23 mouse cellular contexts compared by ENCODE assay signal in the genomic region with DNA sequence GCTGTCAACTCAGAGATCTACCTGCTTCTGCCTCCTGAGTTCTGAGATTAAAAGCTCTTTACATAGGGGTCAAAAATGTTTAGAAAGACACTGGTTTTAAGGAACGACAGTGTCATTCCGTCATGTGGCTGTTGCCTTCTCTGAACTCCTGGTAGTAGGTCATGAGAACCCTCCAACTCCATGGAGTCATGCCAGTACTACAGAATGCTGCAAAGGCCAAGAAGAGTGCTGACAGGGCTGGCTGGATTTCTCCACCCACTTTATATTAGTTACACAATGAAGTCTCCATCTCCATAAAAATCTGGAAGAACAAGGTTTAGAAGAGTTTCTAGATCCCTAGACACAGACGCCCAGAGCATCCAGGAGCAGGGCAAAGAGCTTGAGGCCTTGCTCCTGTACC.
DNase-seq lines count a peak whose midpoint lies in the region; ATAC-seq and TF ChIP-seq lines count a peak whose summit lies in the region.
"Had no signal": no experiment of that assay in that cellular context is flagged by ENCODE, and none has a peak within 500 bp of the region (broad histone marks: within the 10 kb centered on the region; RNA-seq: fewer than 3 reads in every experiment).

No protein-coding gene starts in this region.

- WGBS in kidney, adult 2 months, result 56% methylated on average over 3 of the region's 3 CpGs
- WGBS in kidney, embryonic 16.5 days, result 92% methylated on average over 3 of the region's 3 CpGs

- TF ChIP-seq POLR2A in kidney, adult 2 months (IDR thresholded peaks at IDR 0.05; ENCODE audit: low read depth, low read length), result no peak

- TF ChIP-seq CTCF in kidney, adult 2 months (conservative IDR thresholded peaks at IDR 0.05; ENCODE audit: insufficient read depth, insufficient read length, low read depth, low read length), result no peak

- no peak overlapping the region for H3K4me3 ChIP-seq in kidney, adult 2 months (ENCODE audit: insufficient read depth, low read depth, low read length)
- H3K4me3 ChIP-seq in kidney, embryonic 16.5 days (ENCODE audit: low read length), result no peak overlapping the region
- H3K4me3 ChIP-seq: embryonic facial prominence, embryonic 10.5 days; embryonic facial prominence, embryonic 12.5 days; forebrain, embryonic 10.5 days; forebrain, embryonic 12.5 days; forebrain, embryonic 15.5 days had no signal

- no peak overlapping the region for H3K9ac ChIP-seq in kidney, embryonic 16.5 days (replicated peaks; ENCODE audit: low read length)
- H3K9ac ChIP-seq: embryonic facial prominence, embryonic 12.5 days; forebrain, embryonic 12.5 days; forebrain, embryonic 15.5 days; forebrain, postnatal 0 days had no signal

- no peak overlapping the region for H3K27ac ChIP-seq in kidney, adult 2 months (ENCODE audit: insufficient read depth, low read depth, low read length)
- H3K27ac ChIP-seq in kidney, embryonic 16.5 days (ENCODE audit: low read length), result no peak overlapping the region
- H3K27ac ChIP-seq: embryonic facial prominence, embryonic 10.5 days; embryonic facial prominence, embryonic 12.5 days; forebrain, embryonic 10.5 days; forebrain, embryonic 12.5 days; forebrain, embryonic 15.5 days had no signal

- peak; percentile 55 for DNase-seq in kidney, adult 2 months
- DNase-seq in kidney, adult 18-20 months, result no peak
- DNase-seq in kidney, postnatal 36 days, result peak; percentile 24 to 35
- peak; percentile 96 for DNase-seq in adipocyte (ENCODE audit: low spot score)
- DNase-seq in right cerebral cortex, postnatal 10 days (ENCODE audit: low spot score in 2 of 2), result no peak
- no peak for DNase-seq in adrenal gland, adult 18-20 months (ENCODE audit: low spot score in 2 of 2)
- DNase-seq: adrenal gland, adult 8-10 months; adrenal gland, postnatal 14 days; adrenal gland, postnatal 36 days; cerebellum, adult 11-12 months; cerebellum, adult 2 months; cerebellum, adult 9-10 months; cerebellum, postnatal 10 days; cerebellum, postnatal 25 days; forebrain, postnatal 0 days had no signal

- no peak overlapping the region for H3K4me2 ChIP-seq in kidney, embryonic 16.5 days (replicated peaks; ENCODE audit: low read depth, low read length)
- H3K4me2 ChIP-seq: embryonic facial prominence, embryonic 12.5 days; forebrain, embryonic 12.5 days; forebrain, embryonic 15.5 days had no signal

- H3K4me1 ChIP-seq in kidney, adult 2 months (ENCODE audit: control insufficient read depth, insufficient read depth, low read length), result peaks cover 3% of the 10 kb centered on the region; the same call in 1 of the 2 replicates
- no peaks in the 10 kb centered on the region for H3K4me1 ChIP-seq in kidney, embryonic 16.5 days (ENCODE audit: insufficient read depth, low read length)
- H3K4me1 ChIP-seq: embryonic facial prominence, embryonic 10.5 days; embryonic facial prominence, embryonic 12.5 days; forebrain, embryonic 10.5 days; forebrain, embryonic 12.5 days had no signal

- ATAC-seq in kidney, embryonic 16.5 days (ENCODE audit: low FRiP score, low TSS enrichment), result no peak
- ATAC-seq: activated CD4-positive, CD25-positive, alpha-beta regulatory T cell, adult 4 months; forebrain, embryonic 15.5 days; forebrain, postnatal 0 days; Patski had no signal

- no peaks in the 10 kb centered on the region for H3K9me3 ChIP-seq in kidney, embryonic 16.5 days (ENCODE audit: low read length)
- H3K9me3 ChIP-seq: embryonic facial prominence, embryonic 10.5 days; embryonic facial prominence, embryonic 12.5 days; forebrain, embryonic 10.5 days; forebrain, embryonic 12.5 days; forebrain, embryonic 15.5 days had no signal

- peaks cover 6% of the 10 kb centered on the region for H3K36me3 ChIP-seq in kidney, adult 2 months (ENCODE audit: control insufficient read depth, insufficient read depth, low read length)
- H3K36me3 ChIP-seq in kidney, embryonic 16.5 days (ENCODE audit: insufficient read depth, low read length), result peaks cover 36% of the 10 kb centered on the region

- H3K27me3 ChIP-seq in kidney, adult 2 months (replicated peaks; ENCODE audit: control insufficient read depth, insufficient read depth, low read length), result no peaks in the 10 kb centered on the region
- no peaks in the 10 kb centered on the region for H3K27me3 ChIP-seq in kidney, embryonic 16.5 days (ENCODE audit: insufficient read depth, low read length)
- H3K27me3 ChIP-seq: embryonic facial prominence, embryonic 12.5 days; forebrain, embryonic 12.5 days; forebrain, embryonic 15.5 days; Patski had no signal

Comparison
In these comparisons a context has a peak if more than half of its experiments do, and no peak if none do; other contexts are left out.
1. DNase-seq: peak in kidney, adult 2 months (single experiment), kidney, postnatal 36 days (2 of 2) and adipocyte (single experiment); none in kidney, adult 18-20 months (single experiment), right cerebral cortex, postnatal 10 days (0 of 2) and adrenal gland, adult 18-20 months (0 of 2).